Mouse (Mus musculus): Measurements from ENCODE around the gene Ifna4. TPM values are rescaled to one million over a fixed set of nuclear protein-coding genes. Genes with fewer than 3 reads are reported as not detected.

Ifna4 gene
- not detected for polyA plus RNA-seq (2014; fragmentation: Illumina TruSeq; extraction: RNeasy Lipid Tissue Mini Kit (QIAGEN cat#74804); ENCODE audit: low read depth, low replicate concordance)

DNA sequence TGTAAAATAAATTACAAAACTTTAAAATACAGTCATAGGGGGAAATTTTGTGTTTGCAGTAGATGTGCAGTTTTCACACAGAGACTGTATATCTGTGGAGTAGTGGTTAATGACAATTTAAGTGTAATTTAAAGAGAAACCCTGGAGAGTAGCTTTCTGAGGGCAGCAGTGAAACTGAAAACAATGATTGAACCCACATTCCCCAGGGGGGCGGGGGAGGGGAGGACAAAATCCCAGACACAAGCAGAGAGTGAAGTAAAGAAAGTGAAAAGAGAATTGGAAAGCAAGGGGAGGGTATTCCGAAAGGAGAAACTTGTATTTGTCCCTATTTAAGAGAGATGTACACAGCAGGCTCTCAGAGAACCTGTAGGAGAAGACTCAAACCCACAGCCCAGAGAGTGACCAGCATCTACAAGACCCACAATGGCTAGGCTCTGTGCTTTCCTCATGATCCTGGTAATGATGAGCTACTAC is at the start of gene Ifna4:
Gene Ifna4 (plus strand): TSS at position 424 of the 474 bp plus-strand sequence.

DNA sequence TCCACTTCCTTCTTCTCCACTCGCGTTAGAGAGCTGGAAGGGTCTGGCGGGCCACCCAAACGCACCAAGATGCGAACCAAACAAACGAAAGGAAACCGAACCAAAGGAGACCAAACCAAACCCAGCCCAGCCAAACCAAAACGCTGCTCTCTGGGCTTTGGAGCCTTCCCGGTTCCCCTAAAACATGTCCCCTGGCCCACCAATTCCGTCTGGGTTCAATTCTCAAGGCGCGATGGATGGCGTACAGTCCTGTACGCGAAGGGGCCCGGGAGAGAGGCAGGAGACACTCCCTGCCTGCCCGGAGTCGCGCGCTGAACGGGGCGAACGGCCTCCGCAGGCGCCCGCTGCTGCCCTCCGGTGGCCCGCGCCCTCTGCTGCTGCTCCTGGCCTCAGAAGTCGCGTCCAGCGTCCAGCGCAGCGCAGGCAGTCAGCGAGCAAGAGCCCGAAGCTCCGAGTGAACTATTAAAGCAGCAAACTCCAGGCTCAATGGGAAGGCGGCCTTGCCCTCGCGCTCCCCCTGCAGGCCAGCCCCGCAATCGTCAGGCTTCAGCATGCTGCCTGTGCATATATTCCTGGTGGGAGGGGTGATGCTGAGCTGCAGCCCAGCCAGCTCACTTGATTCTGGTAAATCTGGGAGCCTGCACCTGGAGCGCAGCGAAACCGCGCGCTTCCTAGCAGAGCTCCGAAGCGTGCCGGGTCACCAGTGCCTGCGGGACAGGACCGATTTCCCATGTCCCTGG is 47.6 kb upstream of the Ifna4 start, which contains the start of gene Gm13275:
Gene Gm13275 (plus strand): TSS at position 552 of the 740 bp plus-strand sequence.

DNA sequence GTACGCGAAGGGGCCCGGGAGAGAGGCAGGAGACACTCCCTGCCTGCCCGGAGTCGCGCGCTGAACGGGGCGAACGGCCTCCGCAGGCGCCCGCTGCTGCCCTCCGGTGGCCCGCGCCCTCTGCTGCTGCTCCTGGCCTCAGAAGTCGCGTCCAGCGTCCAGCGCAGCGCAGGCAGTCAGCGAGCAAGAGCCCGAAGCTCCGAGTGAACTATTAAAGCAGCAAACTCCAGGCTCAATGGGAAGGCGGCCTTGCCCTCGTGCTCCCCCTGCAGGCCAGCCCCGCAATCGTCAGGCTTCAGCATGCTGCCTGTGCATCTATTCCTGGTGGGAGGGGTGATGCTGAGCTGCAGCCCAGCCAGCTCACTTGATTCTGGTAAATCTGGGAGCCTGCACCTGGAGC is 44.6 kb upstream of the Ifna4 start, which contains the start of gene Gm13279:
Gene Gm13279 (plus strand): TSS at position 301 of the 400 bp plus-strand sequence.

DNA sequence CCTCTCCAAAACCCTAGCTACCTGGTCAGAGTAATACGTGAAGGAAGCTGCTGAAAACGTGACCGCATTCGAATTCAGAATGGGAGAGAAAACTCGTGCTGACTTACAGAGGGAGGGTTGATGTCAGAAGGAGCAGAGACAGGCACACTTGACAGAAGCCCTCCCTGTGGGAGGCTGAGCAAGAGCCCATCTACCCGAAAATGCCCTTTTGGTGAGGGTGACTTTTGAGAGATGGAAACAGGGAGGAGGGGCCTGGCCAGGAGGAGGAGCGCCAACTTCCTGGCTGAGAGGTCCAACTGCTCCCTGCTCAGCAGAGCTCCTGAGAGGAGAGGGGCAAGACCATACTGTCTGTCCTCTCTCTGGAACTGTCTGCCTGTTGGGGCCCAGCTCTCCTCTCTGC is 42.3 kb upstream of the Ifna4 start, which contains the start of gene Gm13285:
Gene Gm13285 (plus strand): TSS at position 301 of the 400 bp plus-strand sequence.

DNA sequence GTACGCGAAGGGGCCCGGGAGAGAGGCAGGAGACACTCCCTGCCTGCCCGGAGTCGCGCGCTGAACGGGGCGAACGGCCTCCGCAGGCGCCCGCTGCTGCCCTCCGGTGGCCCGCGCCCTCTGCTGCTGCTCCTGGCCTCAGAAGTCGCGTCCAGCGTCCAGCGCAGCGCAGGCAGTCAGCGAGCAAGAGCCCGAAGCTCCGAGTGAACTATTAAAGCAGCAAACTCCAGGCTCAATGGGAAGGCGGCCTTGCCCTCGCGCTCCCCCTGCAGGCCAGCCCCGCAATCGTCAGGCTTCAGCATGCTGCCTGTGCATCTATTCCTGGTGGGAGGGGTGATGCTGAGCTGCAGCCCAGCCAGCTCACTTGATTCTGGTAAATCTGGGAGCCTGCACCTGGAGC is 38.7 kb upstream of the Ifna4 start, which contains the start of gene Gm13287:
Gene Gm13287 (plus strand): TSS at position 301 of the 400 bp plus-strand sequence.

DNA sequence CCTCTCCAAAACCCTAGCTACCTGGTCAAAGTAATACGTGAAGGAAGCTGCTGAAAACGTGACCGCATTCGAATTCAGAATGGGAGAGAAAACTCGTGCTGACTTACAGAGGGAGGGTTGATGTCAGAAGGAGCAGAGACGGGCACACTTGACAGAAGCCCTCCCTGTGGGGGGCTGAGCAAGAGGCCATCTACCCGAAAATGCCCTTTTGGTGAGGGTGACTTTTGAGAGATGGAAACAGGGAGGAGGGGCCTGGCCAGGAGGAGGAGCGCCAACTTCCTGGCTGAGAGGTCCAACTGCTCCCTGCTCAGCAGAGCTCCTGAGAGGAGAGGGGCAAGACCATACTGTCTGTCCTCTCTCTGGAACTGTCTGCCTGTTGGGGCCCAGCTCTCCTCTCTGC is 36.4 kb upstream of the Ifna4 start, which contains the start of gene Gm13288:
Gene Gm13288 (plus strand): TSS at position 301 of the 400 bp plus-strand sequence.

DNA sequence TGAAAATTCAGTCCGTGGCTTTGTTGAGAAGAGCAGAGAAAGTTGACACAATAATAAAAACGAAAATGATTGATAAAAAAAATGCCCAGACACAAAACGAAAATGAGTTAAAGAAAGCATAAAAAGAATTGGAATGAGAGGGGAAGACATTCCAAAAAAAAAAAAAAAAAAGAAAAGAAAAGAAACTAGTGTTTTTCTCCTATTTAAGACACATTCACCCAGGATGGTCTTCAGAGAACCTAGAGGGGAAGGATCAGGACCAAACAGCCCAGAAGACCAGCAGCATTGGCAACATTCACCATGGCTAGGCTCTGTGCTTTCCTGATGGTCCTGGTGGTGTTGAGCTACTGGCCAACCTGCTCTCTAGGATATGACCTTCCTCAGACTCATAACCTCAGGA is 25.7 kb upstream of the Ifna4 start, which contains the start of gene Ifna7:
Gene Ifna7 (plus strand): TSS at position 301 of the 400 bp plus-strand sequence.

DNA sequence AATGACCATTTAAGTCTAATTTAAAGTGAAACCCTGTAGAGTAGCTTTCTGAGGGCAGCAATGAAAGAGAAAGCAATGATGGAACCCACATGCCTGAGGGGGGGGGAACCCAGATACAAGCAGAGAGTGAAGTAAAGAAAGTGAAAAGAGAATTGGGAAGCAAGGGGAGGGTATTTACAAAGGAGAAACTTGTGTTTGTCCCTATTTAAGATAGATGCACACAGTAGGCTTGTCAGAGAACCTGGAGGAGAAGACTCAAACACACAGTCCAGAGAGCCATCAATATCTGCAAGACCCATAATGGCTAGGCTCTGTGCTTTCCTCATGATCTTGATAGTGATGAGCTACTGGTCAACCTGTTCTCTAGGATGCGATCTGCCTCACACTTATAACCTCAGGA is 22.0 kb upstream of the Ifna4 start, which contains the start of gene Ifna11:
Gene Ifna11 (plus strand): TSS at position 301 of the 400 bp plus-strand sequence.

DNA sequence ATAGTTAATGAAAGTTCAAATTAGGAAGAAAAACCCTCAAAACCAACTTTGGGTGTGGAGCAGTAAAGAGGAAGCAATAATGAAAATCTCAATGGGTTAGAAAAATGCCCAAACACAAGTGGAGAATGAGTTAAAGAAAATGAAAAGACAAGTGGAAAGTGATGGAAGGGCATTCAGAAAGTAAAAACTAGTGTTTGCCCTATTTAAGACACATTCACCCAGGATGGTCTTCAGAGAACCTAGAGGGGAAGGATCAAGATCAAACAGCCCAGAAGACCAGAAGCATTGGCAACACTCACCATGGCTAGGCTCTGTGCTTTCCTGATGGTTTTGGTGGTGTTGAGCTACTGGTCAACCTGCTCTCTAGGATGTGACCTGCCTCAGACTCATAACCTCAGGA is 14.5 kb upstream of the Ifna4 start, which contains the start of gene Ifna6:
Gene Ifna6 (plus strand): TSS at position 301 of the 400 bp plus-strand sequence.

DNA sequence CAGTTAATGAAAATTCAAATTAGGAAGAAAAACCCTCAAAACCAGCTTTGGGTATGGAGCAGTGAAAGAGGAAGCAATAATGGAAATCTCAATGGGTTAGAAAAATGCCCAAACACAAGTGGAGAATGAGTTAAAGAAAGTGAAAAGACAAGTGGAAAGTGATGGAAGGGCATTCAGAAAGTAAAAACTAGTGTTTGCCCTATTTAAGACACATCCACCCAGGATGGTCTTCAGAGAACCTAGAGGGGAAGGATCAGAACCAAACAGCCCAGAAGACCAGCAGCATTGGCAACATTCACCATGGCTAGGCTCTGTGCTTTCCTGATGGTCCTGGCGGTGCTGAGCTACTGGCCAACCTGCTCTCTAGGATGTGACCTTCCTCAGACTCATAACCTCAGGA is 6.4 kb upstream of the Ifna4 start, which contains the start of gene Ifna5:
Gene Ifna5 (plus strand): TSS at position 301 of the 400 bp plus-strand sequence.

DNA sequence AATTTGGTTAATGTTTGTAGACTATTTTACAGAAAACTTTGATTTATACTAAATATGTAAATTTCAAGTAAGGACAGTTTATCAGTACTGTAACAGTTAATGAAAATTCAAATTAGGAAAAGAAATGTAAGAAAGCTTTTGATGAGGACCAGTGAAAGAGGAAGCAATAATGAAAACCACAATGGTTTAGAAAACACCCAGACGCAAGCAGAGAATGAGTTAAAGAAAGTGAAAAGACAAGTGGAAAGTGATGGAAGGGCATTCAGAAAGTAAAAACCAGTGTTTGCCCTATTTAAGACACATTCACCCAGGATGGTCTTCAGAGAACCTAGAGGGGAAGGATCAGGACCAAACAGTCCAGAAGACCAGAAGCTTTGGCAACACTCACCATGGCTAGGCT is 8.0 kb downstream of the Ifna4 start, which contains the start of gene Ifna1:
Gene Ifna1 (plus strand): TSS at position 390 of the 400 bp plus-strand sequence.

DNA sequence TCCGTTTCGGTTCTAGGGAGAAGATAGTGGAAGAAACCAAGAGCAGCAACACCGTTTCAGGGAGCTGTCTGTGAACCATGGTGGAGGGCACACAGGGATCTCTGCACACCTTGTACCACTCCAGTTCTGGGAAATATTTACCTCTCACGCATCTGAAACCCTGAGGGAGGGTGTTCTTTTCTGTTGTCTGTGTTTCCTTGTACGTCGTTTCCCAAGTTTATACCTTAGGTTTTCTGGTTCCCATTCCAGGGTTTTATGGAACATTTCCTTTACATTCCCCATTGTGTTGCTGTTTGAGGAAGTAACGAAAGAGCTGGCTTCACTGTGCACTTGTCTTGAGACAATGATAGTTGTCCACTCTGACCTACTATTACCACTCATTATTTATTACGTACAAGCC is 38.4 kb downstream of the Ifna4 start, which contains the start of gene Ifne:
Gene Ifne (minus strand): TSS at position 101 of the 400 bp plus-strand sequence.

Other genes with a start within 250 kb of the Ifna4 start
- gene Ifna9, start 249.5 kb upstream of the Ifna4 start, polyA plus RNA-seq (2014; fragmentation: Illumina TruSeq; extraction: RNeasy Lipid Tissue Mini Kit (QIAGEN cat#74804); ENCODE audit: low read depth, low replicate concordance) = not detected
- gene Ifna12, start 238.5 kb upstream of the Ifna4 start, polyA plus RNA-seq (2014; fragmentation: Illumina TruSeq; extraction: RNeasy Lipid Tissue Mini Kit (QIAGEN cat#74804); ENCODE audit: low read depth, low replicate concordance) = not detected
- gene C87499, start 207.4 kb upstream of the Ifna4 start, polyA plus RNA-seq (2014; fragmentation: Illumina TruSeq; extraction: RNeasy Lipid Tissue Mini Kit (QIAGEN cat#74804); ENCODE audit: low read depth, low replicate concordance) = not detected
- not detected for gene Ifna13, start 197.4 kb upstream of the Ifna4 start, polyA plus RNA-seq (2014; fragmentation: Illumina TruSeq; extraction: RNeasy Lipid Tissue Mini Kit (QIAGEN cat#74804); ENCODE audit: low read depth, low replicate concordance)
- not detected for gene Ifna16, start 164.9 kb upstream of the Ifna4 start, polyA plus RNA-seq (2014; fragmentation: Illumina TruSeq; extraction: RNeasy Lipid Tissue Mini Kit (QIAGEN cat#74804); ENCODE audit: low read depth, low replicate concordance)
- gene Ifna2, start 157.9 kb upstream of the Ifna4 start, polyA plus RNA-seq (2014; fragmentation: Illumina TruSeq; extraction: RNeasy Lipid Tissue Mini Kit (QIAGEN cat#74804); ENCODE audit: low read depth, low replicate concordance) = not detected
- gene Ifnab, start 150.5 kb upstream of the Ifna4 start, polyA plus RNA-seq (2014; fragmentation: Illumina TruSeq; extraction: RNeasy Lipid Tissue Mini Kit (QIAGEN cat#74804); ENCODE audit: low read depth, low replicate concordance) = not detected
- not detected for gene Gm26566, start 120.1 kb upstream of the Ifna4 start, polyA plus RNA-seq (2014; fragmentation: Illumina TruSeq; extraction: RNeasy Lipid Tissue Mini Kit (QIAGEN cat#74804); ENCODE audit: low read depth, low replicate concordance)
- gene Klhl9, start 119.4 kb upstream of the Ifna4 start, polyA plus RNA-seq (2014; fragmentation: Illumina TruSeq; extraction: RNeasy Lipid Tissue Mini Kit (QIAGEN cat#74804); ENCODE audit: low read depth, low replicate concordance) = 132 TPM
- not detected for gene Gm13271, start 87.0 kb upstream of the Ifna4 start, polyA plus RNA-seq (2014; fragmentation: Illumina TruSeq; extraction: RNeasy Lipid Tissue Mini Kit (QIAGEN cat#74804); ENCODE audit: low read depth, low replicate concordance)
- not detected for gene Gm13283, start 81.7 kb upstream of the Ifna4 start, polyA plus RNA-seq (2014; fragmentation: Illumina TruSeq; extraction: RNeasy Lipid Tissue Mini Kit (QIAGEN cat#74804); ENCODE audit: low read depth, low replicate concordance)
- not detected for gene Gm13290, start 68.0 kb upstream of the Ifna4 start, polyA plus RNA-seq (2014; fragmentation: Illumina TruSeq; extraction: RNeasy Lipid Tissue Mini Kit (QIAGEN cat#74804); ENCODE audit: low read depth, low replicate concordance)
- not detected for gene Gm13289, start 64.9 kb upstream of the Ifna4 start, polyA plus RNA-seq (2014; fragmentation: Illumina TruSeq; extraction: RNeasy Lipid Tissue Mini Kit (QIAGEN cat#74804); ENCODE audit: low read depth, low replicate concordance)
- not detected for gene Gm13272, start 62.0 kb upstream of the Ifna4 start, polyA plus RNA-seq (2014; fragmentation: Illumina TruSeq; extraction: RNeasy Lipid Tissue Mini Kit (QIAGEN cat#74804); ENCODE audit: low read depth, low replicate concordance)
- gene Ifnz, start 59.7 kb upstream of the Ifna4 start, polyA plus RNA-seq (2014; fragmentation: Illumina TruSeq; extraction: RNeasy Lipid Tissue Mini Kit (QIAGEN cat#74804); ENCODE audit: low read depth, low replicate concordance) = not detected
- gene Gm13276, start 56.2 kb upstream of the Ifna4 start, polyA plus RNA-seq (2014; fragmentation: Illumina TruSeq; extraction: RNeasy Lipid Tissue Mini Kit (QIAGEN cat#74804); ENCODE audit: low read depth, low replicate concordance) = not detected
- not detected for gene Gm13277, start 53.2 kb upstream of the Ifna4 start, polyA plus RNA-seq (2014; fragmentation: Illumina TruSeq; extraction: RNeasy Lipid Tissue Mini Kit (QIAGEN cat#74804); ENCODE audit: low read depth, low replicate concordance)
- gene Gm13278, start 50.3 kb upstream of the Ifna4 start, polyA plus RNA-seq (2014; fragmentation: Illumina TruSeq; extraction: RNeasy Lipid Tissue Mini Kit (QIAGEN cat#74804); ENCODE audit: low read depth, low replicate concordance) = not detected
- gene Gm13275, start 47.4 kb upstream of the Ifna4 start, polyA plus RNA-seq (2014; fragmentation: Illumina TruSeq; extraction: RNeasy Lipid Tissue Mini Kit (QIAGEN cat#74804); ENCODE audit: low read depth, low replicate concordance) = not detected
- not detected for gene Gm13279, start 44.5 kb upstream of the Ifna4 start, polyA plus RNA-seq (2014; fragmentation: Illumina TruSeq; extraction: RNeasy Lipid Tissue Mini Kit (QIAGEN cat#74804); ENCODE audit: low read depth, low replicate concordance)
- gene Gm13285, start 42.2 kb upstream of the Ifna4 start, polyA plus RNA-seq (2014; fragmentation: Illumina TruSeq; extraction: RNeasy Lipid Tissue Mini Kit (QIAGEN cat#74804); ENCODE audit: low read depth, low replicate concordance) = not detected
- gene Gm13287, start 38.6 kb upstream of the Ifna4 start, polyA plus RNA-seq (2014; fragmentation: Illumina TruSeq; extraction: RNeasy Lipid Tissue Mini Kit (QIAGEN cat#74804); ENCODE audit: low read depth, low replicate concordance) = not detected
- gene Gm13288, start 36.3 kb upstream of the Ifna4 start, polyA plus RNA-seq (2014; fragmentation: Illumina TruSeq; extraction: RNeasy Lipid Tissue Mini Kit (QIAGEN cat#74804); ENCODE audit: low read depth, low replicate concordance) = not detected
- gene Ifna7, start 25.6 kb upstream of the Ifna4 start, polyA plus RNA-seq (2014; fragmentation: Illumina TruSeq; extraction: RNeasy Lipid Tissue Mini Kit (QIAGEN cat#74804); ENCODE audit: low read depth, low replicate concordance) = not detected
- gene Ifna11, start 21.9 kb upstream of the Ifna4 start, polyA plus RNA-seq (2014; fragmentation: Illumina TruSeq; extraction: RNeasy Lipid Tissue Mini Kit (QIAGEN cat#74804); ENCODE audit: low read depth, low replicate concordance) = not detected
- gene Ifna6, start 14.4 kb upstream of the Ifna4 start, polyA plus RNA-seq (2014; fragmentation: Illumina TruSeq; extraction: RNeasy Lipid Tissue Mini Kit (QIAGEN cat#74804); ENCODE audit: low read depth, low replicate concordance) = not detected
- gene Ifna5, start 6.3 kb upstream of the Ifna4 start, polyA plus RNA-seq (2014; fragmentation: Illumina TruSeq; extraction: RNeasy Lipid Tissue Mini Kit (QIAGEN cat#74804); ENCODE audit: low read depth, low replicate concordance) = not detected
- gene Ifna1, start 8.2 kb downstream of the Ifna4 start, polyA plus RNA-seq (2014; fragmentation: Illumina TruSeq; extraction: RNeasy Lipid Tissue Mini Kit (QIAGEN cat#74804); ENCODE audit: low read depth, low replicate concordance) = not detected
- not detected for gene Ifne, start 38.3 kb downstream of the Ifna4 start, polyA plus RNA-seq (2014; fragmentation: Illumina TruSeq; extraction: RNeasy Lipid Tissue Mini Kit (QIAGEN cat#74804); ENCODE audit: low read depth, low replicate concordance)

Data from kidney, adult 10 weeks (tissue).